Mouse (Mus musculus) midbrain, embryonic 10.5 days (tissue): ENCODE measurements around the gene Akap6. TPM values are rescaled to one million over a fixed set of nuclear protein-coding genes. Genes with fewer than 3 reads are reported as not detected.

Source experiments
- DNase-seq: peaks from one replicate; pipeline ENCODE4 v3.0.0-alpha.2; 2017; ENCODE audit warnings: low spot score
- H3K27ac ChIP-seq: fragments of 300-500 bp; sonication (generic); replicated peaks from 2 replicates; pipeline ENCODE4 v1.5.1; 2016; ENCODE audit warnings: mild to moderate bottlenecking
- H3K27me3 ChIP-seq: fragments of 300-500 bp; sonication (generic); 2 replicates; pipeline ENCODE4 v1.6.1; 2016; ENCODE audit warnings: low read depth, mild to moderate bottlenecking; ENCODE audit not compliant: poor library complexity, severe bottlenecking
- H3K36me3 ChIP-seq: fragments of 300-500 bp; sonication (generic); 2 replicates; pipeline ENCODE4 v1.6.1; 2016; ENCODE audit warnings: mild to moderate bottlenecking, moderate library complexity
- H3K4me1 ChIP-seq: fragments of 300-500 bp; sonication (generic); 2 replicates; pipeline ENCODE4 v1.6.1; 2016
- H3K4me3 ChIP-seq: fragments of 300-500 bp; sonication (generic); 2 replicates; pipeline ENCODE4 v1.5.1; 2016; ENCODE audit warnings: mild to moderate bottlenecking, moderate library complexity
- H3K9me3 ChIP-seq: fragments of 300-500 bp; sonication (generic); replicated peaks from 2 replicates; pipeline ENCODE4 v1.6.1; 2016; ENCODE audit warnings: mild to moderate bottlenecking
- WGBS: fragments of 180-500 bp; shearing (Covaris S2); methylation state at CpG from one replicate; pipeline ENCODE4 v1.1.7; 2016; 5-methylcytosine and 5-hydroxymethylcytosine counted together
- polyA plus RNA-seq: library from polyadenylated mRNA; unstranded; fragments of >200 nt; fragmentation: Nextera tagmentation; extraction: Ambion mirVana; gene quantifications from 2 replicates; pipeline ENCODE4 v1.2.1, GENCODE M21; 2016

Akap6 gene
- polyA plus RNA-seq, 1 experiment from 2014 or later: 7.7 TPM

- H3K4me3 ChIP-seq: no peak overlapping the region
- no peak overlapping the region for H3K27ac ChIP-seq
- H3K4me1 ChIP-seq: peaks cover 12% of the 10 kb centered on the region
- DNase-seq: no peak
- H3K27me3 ChIP-seq: no peaks in the 10 kb centered on the region
- 0 out of 2 replicates have a peak, but pooled peaks cover 7% of the 10 kb centered on the region for H3K9me3 ChIP-seq
- WGBS: 78% methylated on average over 4 of the region's 4 CpGs
- peaks cover 3% of the 10 kb centered on the region; the same call in 1 of the 2 replicates for H3K36me3 ChIP-seq
These were observed 426.1 kb downstream of the Akap6 start for GRCm38 (mm10) chr12:53125286-53125685.

GRCm38 (mm10) chr12:53134196-53134595 lies 435.0 kb downstream of the Akap6 start:
- no peaks in the 10 kb centered on the region for H3K9me3 ChIP-seq
- H3K4me1 ChIP-seq: no peaks in the 10 kb centered on the region
- no peak for DNase-seq
- no peaks in the 10 kb centered on the region for H3K27me3 ChIP-seq
- H3K4me3 ChIP-seq: no peak overlapping the region
- no peaks in the 10 kb centered on the region; the same call in 1 of the 2 replicates for H3K36me3 ChIP-seq
- WGBS: 86% methylated on average over 2 of the region's 2 CpGs
- no peak overlapping the region for H3K27ac ChIP-seq

- no peak overlapping the region for H3K4me3 ChIP-seq
- DNase-seq: no peak
- H3K36me3 ChIP-seq: peaks cover 30% of the 10 kb centered on the region
- H3K27ac ChIP-seq: no peak overlapping the region
- no peaks in the 10 kb centered on the region for H3K27me3 ChIP-seq
- no peaks in the 10 kb centered on the region for H3K9me3 ChIP-seq
- no peaks in the 10 kb centered on the region for H3K4me1 ChIP-seq
- 91% methylated on average over 3 of the region's 3 CpGs for WGBS
These were observed 438.1 kb downstream of the Akap6 start for GRCm38 (mm10) chr12:53137331-53137730.

- Histone ChIP-seq H3K27me3 (no peaks in the 10 kb centered on the region), H3K27ac (0 out of 2 replicates have a peak overlapping the region, but pooled peaks have one; percentile 38), H3K9me3 (no peaks in the 10 kb centered on the region), H3K4me1 (peaks cover 14% of the 10 kb centered on the region), H3K36me3 (peaks cover 30% of the 10 kb centered on the region), H3K4me3 (no peak overlapping the region)
- DNase-seq: no peak
- 77% methylated on average over 6 of the region's 6 CpGs for WGBS
These were observed 445.0 kb downstream of the Akap6 start for GRCm38 (mm10) chr12:53144122-53144695.

DNA sequence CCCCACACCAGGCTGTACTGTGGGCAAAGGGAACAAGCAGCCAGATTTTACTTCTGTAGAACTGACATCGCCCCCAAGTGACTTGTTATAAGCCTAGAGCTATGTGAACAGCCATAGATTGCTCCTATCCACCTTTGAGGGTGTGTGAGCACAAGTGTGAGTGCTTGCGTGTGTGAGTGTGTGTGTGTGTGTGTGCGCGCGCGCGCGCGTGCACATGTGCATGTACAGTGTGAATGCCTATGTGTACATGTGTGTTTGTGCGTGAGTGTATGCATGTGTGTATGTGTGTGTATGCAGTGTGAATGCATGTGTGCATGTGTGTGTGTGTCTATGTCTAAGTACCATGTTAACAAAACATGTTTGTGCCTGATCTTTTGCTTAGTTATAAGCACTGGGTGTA lies 445.6 kb downstream of the Akap6 start:
- no peak for DNase-seq
- Histone ChIP-seq H3K27me3 (no peaks in the 10 kb centered on the region), H3K4me3 (no peak overlapping the region), H3K4me1 (peaks cover 14% of the 10 kb centered on the region), H3K36me3 (peaks cover 30% of the 10 kb centered on the region), H3K27ac (no peak overlapping the region), H3K9me3 (peaks cover 3% of the 10 kb centered on the region)
- 98% methylated on average over 10 of the region's 10 CpGs for WGBS

DNA sequence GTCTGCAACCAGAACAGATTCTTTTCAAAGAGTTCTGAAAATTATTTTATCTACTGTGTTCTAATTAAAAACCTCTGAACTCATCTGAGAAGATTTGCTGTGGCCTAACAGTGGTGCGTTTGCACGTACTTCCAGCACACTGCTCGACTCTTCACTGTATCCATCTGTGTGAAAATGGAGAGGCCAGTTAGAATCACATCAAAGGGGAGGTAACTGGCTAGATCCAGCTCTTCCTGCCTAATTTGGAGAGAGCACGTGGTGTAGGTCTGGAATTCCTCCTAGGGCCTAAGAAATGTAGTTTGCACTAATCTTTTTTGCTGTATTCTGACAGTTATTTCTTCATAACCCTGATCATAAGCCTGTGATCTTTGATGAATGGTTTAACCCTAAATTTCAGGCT lies 446.3 kb downstream of the Akap6 start:
- 77% methylated on average over 4 of the region's 4 CpGs for WGBS
- Histone ChIP-seq H3K27ac (no peak overlapping the region), H3K4me1 (peaks cover 14% of the 10 kb centered on the region), H3K27me3 (no peaks in the 10 kb centered on the region), H3K36me3 (peaks cover 31% of the 10 kb centered on the region), H3K9me3 (peaks cover 10% of the 10 kb centered on the region), H3K4me3 (no peak overlapping the region)
- no peak for DNase-seq

DNA sequence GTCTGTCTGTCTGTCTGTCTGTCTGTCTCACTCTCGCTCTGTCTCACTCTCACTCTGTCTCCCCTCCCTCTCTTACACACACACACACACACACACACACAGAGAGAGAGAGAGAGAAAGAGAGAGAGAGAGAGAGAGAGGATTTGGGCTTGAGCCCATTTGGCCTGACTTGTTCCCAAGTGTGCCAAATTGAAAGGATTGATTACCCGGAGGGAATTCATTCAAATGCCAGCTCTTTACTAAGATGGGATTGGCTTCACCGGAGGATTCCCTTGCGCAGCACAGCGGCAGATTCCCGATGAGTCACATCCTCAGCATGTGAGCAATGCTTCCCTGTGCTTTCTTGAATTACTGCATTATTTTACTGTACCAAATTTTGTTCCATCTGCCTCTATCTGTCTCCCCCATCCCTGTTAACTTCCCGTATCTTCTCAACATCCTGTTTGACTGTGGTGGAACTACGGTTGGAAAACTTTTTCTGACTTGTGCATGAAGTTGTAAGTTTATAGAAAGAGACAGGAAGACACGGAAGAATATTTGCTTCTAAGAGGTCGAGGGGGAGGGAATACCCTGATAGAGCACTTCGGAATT lies 447.4 kb downstream of the Akap6 start:
- DNase-seq: no peak
- H3K4me3 ChIP-seq: no peak overlapping the region
- 76% methylated on average over 11 of the region's 11 CpGs for WGBS
- H3K27ac ChIP-seq: no peak overlapping the region
- H3K4me1 ChIP-seq: peaks cover 14% of the 10 kb centered on the region
- H3K27me3 ChIP-seq: no peaks in the 10 kb centered on the region
- H3K36me3 ChIP-seq: peaks cover 22% of the 10 kb centered on the region
- H3K9me3 ChIP-seq: peaks cover 12% of the 10 kb centered on the region

DNA sequence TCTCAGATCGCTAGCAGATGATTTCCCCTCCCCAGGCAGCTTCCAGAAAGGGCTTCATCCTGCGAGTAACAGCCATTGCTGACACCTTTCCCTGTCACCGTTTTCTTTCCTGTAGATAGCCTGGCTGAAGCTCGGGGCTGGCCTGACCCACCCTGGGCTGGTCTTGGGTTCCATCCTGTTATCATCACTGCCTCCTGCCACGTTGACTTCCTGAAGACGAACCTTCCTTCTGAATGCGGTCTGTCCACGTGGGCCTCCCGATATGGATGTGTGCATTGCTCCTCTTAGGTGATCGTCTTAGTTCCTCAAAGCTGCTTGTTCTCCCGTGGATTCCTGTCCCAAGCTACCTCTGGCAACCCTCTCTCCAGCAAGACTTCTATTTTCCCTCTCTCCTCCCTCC lies 448.5 kb downstream of the Akap6 start:
- WGBS: 89% methylated on average over 11 of the region's 11 CpGs
- no peak for DNase-seq
- no peak overlapping the region for H3K27ac ChIP-seq
- H3K27me3 ChIP-seq: no peaks in the 10 kb centered on the region
- H3K36me3 ChIP-seq: peaks cover 14% of the 10 kb centered on the region
- peaks cover 12% of the 10 kb centered on the region for H3K9me3 ChIP-seq
- peaks cover 14% of the 10 kb centered on the region for H3K4me1 ChIP-seq
- H3K4me3 ChIP-seq: no peak overlapping the region

DNA sequence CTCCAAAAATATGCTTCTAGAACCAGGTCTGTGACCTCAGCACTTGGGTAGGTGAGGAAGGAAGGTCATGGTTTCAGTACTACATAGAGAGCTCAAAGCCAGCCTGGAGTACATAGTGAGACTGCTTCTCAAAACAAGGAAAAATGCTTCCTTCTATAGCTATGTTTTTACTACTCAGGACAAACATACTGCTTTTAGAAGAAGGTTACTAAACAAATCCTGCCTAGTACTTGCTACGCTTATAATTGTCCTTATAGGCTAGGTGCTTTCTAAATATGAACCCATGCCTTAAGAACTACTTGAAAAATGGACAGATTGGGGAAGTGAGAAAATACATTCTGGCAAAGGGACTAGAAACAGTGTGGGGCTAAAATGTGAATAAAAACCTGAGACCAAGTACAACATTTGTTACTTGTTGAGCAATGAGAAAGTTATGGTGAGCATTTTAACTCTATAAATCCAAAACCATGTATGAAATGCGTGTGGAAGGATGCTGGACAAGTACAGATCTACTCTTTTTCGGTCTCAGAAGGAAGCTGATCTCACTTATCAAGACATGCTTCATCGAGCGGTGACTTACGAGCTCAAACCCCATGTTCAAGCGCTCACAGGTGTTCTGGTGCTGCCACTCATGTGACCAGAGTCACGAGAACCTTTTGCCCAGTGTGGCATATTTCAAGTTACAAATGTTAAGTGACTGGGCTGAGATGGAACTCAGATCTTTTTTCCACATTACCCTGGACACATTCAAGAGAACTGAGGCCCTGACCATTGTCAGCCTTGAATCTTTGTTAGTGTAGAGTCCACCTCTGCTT lies 469.2 kb downstream of the Akap6 start:
- H3K27ac ChIP-seq: no peak overlapping the region
- H3K4me3 ChIP-seq: no peak overlapping the region
- no peaks in the 10 kb centered on the region for H3K36me3 ChIP-seq
- H3K27me3 ChIP-seq: no peaks in the 10 kb centered on the region
- no peak for DNase-seq
- WGBS: 92% methylated on average over 8 of the region's 8 CpGs
- H3K9me3 ChIP-seq: no peaks in the 10 kb centered on the region
- H3K4me1 ChIP-seq: no peaks in the 10 kb centered on the region

DNA sequence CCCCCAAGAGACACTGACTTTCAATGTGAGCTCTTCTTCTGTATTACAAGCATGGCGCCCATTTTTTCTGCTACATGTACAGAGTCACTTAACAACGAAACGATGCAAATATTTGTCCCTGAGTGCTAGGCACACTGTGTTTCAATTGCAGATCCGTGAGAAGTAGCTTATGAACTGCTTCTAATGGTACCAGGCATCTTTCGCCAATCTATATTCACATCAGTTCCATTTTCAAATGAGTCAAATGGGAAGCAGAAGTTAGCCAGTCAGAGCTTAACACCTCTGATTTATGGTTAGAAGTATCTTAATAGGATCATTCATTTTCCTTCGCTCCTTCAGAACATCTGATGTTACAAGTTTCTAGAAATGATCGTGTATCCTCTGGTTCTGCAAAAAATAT lies 492.3 kb downstream of the Akap6 start:
- no peak overlapping the region for H3K27ac ChIP-seq
- no peaks in the 10 kb centered on the region for H3K36me3 ChIP-seq
- H3K4me1 ChIP-seq: no peaks in the 10 kb centered on the region
- DNase-seq: no peak
- no peaks in the 10 kb centered on the region for H3K9me3 ChIP-seq
- H3K4me3 ChIP-seq: no peak overlapping the region
- 92% methylated on average over 7 of the region's 7 CpGs for WGBS
- H3K27me3 ChIP-seq: no peaks in the 10 kb centered on the region

- Histone ChIP-seq H3K27ac (no peak overlapping the region), H3K27me3 (no peaks in the 10 kb centered on the region), H3K9me3 (no peaks in the 10 kb centered on the region), H3K4me3 (no peak overlapping the region), H3K36me3 (no peaks in the 10 kb centered on the region), H3K4me1 (no peaks in the 10 kb centered on the region)
- WGBS: 84% methylated on average over 5 of the region's 5 CpGs
- no peak for DNase-seq
These were observed 494.5 kb downstream of the Akap6 start for GRCm38 (mm10) chr12:53193664-53194063.
